Mouse (Mus musculus) adrenal gland, postnatal 25 days (tissue): Measurements from ENCODE around the gene Prrg3. TPM values are rescaled to one million over a fixed set of nuclear protein-coding genes. Genes with fewer than 3 reads are reported as not detected.

Experiments used
- total RNA-seq: library from RNA; stranded (reverse); gene quantifications from 2 replicates; pipeline ENCODE4 v1.2.3, GENCODE M21; 2021

The Prrg3 gene
- total RNA-seq, 1 experiment from 2014 or later = 15.7 TPM

Other genes starting within 250 kb of the Prrg3 start
- 35.4 and 38.6 TPM in 2 replicates for gene Vma21, start 146.7 kb upstream of the Prrg3 start, total RNA-seq
- gene Gm1141, start 41.6 kb upstream of the Prrg3 start, total RNA-seq = 0.55 and 0.67 TPM in 2 replicates
- gene Fate1, start 10.4 kb downstream of the Prrg3 start, total RNA-seq = not detected in 2 replicates
- 0.15 TPM in 1 of 2 replicates, not detected in the other for gene Cnga2, start 29.2 kb downstream of the Prrg3 start, total RNA-seq